Mouse (Mus musculus): ENCODE measurements around the gene Lce1b.
"Not testable (repeated sequence)": the region's sequence is repeated elsewhere in the genome, so short reads cannot be mapped to it uniquely, and the experiment has no call there.

Lce1b gene

DNA sequence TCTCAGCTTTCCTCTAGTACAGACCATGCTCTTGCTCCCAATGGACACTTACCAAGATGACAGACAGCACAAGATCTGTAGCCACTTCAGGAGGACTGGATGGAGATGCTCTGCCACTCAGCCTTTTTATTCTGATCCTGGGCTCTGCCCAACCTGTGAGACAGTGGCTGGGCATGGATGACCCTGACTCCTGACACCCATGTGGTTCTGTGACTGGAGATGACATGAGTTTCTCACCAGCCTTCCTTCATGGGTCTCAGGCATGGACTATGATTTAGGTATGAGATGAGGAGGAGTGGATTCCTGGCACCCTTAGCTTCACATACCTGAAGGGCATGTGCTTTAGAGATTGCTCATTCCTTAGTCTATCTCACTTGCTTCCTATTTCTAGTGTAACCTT, at the start of gene Lce1b:
TSS of gene Lce1b (minus strand) at position 101 of the 400 bp plus-strand sequence.
- no peak for DNase-seq (ENCODE audit: low read depth)

DNA sequence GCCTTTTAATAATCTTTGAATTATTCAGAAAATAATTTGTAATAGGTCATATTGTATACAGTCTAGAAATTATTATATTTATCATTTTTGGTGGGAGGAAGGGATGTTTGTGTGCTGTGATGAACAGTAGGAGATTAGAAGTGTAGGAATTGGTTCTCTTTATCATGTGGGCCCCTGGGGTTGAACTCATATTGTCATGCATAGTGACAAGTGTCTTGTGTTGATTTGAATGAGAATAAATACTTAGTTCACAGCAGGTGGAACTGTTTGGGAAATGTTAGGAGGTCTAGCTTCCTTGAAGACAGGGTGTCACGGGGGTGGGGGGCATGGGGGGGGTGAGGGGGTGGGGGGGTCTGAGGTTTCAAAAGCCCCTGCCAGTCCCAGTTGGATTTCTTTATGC, 37.9 kb upstream of the Lce1b start:
- DNase-seq (ENCODE audit: low read depth), result no peak

DNA sequence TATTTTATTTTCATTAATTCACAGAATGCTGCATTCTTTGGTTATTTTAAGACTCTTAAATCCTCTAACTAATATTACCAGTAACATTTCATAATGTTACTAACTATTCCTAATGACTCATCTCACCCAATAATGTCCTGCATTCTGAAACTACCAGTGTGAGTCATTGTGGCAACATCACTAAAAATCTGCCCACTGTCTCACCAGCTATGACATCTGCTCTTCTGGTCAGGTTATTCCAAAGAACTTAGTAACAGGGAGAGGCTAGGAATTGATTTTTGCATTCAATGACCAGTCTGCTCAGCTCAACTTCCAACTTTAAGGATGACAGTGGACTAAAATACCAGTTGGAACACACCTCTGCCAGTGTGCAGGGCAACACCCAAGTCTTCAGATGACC, 35.0 kb upstream of the Lce1b start:
- DNase-seq (ENCODE audit: low read depth), result no peak

DNA sequence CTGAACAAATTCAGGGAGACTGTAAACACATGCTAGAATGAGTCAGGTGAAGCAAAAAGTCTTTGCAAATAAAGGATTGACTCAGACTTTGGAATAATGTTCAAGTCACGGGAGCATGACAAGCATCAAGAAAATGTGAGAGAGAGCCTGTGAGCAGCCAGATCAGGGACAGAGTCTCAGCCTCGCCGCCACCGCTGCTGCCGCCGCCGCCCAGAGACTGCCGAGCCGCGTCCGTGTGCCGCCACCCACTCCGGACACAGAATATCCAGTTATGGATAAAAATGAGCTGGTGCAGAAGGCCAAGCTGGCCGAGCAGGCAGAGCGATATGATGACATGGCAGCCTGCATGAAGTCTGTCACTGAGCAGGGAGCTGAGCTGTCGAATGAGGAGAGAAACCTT, 32.4 kb upstream of the Lce1b start:
- DNase-seq (ENCODE audit: low read depth), result not testable (repeated sequence)

DNA sequence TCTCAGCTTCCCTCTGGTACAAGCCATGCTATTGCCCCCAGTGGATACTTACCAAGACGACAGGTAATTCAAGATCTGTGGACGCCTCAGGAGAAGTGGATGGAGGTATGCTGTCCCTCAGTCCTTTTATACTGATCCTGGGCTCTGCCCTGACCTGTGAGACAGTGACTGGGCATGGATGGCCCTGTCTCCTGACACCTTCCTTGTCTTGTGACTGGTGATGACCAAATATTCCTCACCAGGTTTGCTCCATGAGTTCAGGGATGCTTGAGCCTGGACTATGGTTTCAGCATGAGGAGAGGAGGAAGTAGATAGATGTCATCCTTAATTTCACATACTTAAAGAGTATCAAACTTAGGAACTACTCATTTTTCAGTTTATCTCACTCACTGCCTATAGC, 30.4 kb upstream of the Lce1b start, which contains the start of gene Lce1d:
TSS of gene Lce1d (minus strand) at position 101 of the 400 bp plus-strand sequence.
- no peak for DNase-seq (ENCODE audit: low read depth)

DNA sequence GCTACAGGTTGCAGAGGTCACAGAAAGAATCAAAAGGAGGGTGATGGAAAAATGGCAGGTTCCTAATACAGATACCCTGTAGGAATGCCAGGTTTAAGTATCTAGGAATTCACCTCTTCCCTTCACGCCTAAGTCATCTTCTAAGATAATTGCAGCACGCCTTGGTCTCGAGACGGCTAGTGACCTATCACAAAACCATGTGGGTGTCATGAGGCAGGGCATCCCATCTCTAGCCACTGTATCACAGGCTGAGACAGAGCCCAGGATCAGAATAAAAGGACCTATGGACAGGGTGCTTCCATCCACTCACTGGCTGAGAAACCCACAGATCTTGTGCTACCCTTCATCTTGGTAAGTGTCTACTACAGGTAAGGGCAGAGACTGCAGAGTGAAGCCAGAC, 22.2 kb upstream of the Lce1b start, which contains the start of gene Lce1c:
TSS of gene Lce1c (plus strand) at position 301 of the 400 bp plus-strand sequence.
- DNase-seq (ENCODE audit: low read depth), result no peak

DNA sequence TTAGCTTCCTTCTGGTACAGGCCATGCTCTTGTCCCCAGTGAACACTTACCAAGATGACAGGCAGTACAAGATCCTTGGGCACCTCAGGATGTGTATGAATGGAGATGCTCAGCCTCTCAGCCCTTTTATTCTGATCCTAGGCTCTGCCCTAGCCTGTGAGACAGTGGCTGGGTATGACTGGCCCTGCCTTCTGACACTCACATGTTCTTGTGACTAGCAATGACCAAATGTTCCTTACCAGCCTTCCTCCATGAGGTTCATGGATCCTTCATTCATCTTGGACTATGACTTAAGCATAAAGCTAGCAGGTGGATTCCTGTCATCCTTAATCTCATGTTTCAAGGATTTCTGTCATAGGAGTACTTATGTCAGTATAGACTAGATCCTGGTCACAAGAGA, 13.5 kb upstream of the Lce1b start, which contains the start of gene Lce1a2:
TSS of gene Lce1a2 (minus strand) at position 101 of the 400 bp plus-strand sequence.
- no peak for DNase-seq (ENCODE audit: low read depth)

DNA sequence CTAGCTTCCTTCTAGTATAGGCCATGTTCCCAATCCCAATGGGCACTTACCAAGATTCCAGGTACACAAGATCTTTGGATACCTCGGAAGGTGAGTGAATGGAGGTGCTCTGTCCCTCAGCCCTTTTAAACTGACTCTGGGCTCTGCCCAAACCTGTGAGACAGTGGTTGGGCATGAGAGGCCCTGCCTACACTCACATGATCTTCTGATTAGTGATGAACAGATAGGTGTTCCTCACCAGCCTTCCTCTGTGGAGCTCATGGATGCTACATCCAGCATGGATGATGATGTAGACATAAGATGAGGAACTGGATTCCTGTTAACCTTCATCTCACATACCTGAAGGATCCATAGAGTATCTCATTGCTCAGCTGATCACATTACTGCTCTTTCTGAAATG, 8.5 kb downstream of the Lce1b start, which contains the start of gene Lce1a1:
TSS of gene Lce1a1 (minus strand) at position 101 of the 400 bp plus-strand sequence.
- no peak for DNase-seq (ENCODE audit: low read depth)

DNA sequence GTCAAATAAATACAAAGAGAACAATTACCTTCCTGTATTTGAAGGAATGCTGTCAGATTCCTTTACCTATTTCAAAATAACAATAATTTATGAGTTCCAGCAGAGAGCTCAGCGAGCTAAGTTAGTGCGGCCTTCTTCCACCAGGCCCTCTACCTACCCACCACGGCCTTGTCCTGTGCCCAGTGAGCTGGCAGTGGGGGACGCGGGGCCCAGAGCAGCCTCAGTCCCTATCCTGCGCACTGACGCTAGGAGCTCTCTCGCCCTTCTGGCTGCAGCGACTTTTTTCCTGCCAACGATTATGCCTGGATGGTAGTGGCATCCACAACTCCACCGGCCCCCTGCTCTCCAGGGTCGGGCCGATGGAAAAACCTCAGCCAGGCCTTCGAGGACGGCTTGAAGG, 16.9 kb downstream of the Lce1b start:
- no peak for DNase-seq (ENCODE audit: low read depth)

DNA sequence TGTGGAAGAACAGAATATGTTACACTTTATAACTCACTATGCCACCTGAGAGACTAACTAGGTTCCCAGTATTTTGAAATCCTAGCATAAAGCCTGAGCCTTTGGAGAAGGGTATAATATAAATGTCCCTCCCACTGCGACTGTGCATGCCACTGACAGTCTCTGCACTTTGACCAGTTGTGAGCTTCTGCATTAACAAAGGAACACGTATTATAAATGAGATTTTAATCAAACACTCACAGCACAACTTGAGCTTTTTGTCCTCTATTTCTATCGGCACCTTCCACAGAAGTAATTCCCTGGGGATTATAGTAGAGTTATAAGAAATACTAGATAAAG, 18.1 kb downstream of the Lce1b start:
- DNase-seq (ENCODE audit: low read depth), result no peak

DNA sequence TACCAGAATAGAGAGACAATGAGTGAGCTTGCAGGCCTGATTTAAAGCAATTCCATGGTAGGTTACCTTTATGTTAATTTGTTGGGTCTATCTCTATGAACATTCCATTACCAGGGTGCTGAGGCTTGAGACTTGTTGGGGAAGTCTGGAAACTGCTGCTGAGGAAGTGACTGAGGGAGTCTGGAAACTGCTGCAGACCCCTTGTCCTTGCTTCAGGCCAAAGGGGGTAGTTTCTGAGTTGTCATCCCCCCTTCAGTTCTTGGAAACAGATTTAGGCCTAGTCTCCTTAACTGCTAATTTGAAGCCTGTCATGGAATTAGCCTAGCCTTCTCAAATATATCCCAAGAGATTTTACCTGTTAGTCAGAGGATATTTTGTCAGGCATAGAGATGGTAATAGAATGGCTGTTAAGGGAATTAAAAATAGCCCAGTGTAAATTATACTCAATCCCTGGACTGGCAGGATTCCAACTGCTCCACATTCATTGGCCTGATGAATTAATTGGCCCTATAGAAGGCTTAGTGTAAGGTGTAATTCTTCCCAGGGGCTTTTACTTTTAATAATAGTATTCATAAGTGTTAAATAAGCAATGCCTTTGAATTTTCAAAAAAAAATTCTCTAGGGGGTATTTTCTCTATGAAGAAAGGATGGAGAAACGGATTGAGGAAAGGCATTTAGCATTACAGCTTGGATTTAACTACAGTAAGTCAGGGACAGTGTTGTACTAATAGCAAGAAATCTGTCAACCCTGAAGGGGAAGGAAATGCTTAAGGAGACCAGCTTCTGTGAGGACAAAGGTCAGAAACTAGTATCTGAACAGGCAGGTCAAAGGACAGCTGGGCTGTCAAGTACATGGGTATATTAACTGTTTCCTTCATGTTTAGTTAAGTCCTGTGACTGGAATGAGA, 18.7 kb downstream of the Lce1b start:
- no peak for DNase-seq (ENCODE audit: low read depth)

DNA sequence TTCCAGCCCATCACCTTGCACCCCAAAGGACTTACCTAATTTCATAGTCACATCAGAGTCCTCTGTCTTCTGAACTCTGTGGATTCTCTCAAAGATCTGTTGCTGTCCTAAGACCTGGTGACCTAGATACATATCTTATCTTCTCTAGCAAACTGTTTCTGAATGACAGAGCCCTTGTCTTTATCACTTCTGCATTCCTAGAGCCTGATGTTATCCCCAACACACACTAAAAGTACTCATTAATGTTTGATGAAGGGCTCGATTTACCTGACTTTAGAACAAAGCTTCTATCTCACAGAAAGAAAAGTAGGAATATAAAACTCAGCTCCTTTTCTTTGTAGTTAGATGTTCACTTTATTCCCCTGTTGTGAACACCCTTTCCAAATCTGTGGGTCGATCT, 35.2 kb downstream of the Lce1b start, which contains the start of gene Lce6a:
TSS of gene Lce6a (minus strand) at position 101 of the 400 bp plus-strand sequence.
- no peak for DNase-seq (ENCODE audit: low read depth)

DNA sequence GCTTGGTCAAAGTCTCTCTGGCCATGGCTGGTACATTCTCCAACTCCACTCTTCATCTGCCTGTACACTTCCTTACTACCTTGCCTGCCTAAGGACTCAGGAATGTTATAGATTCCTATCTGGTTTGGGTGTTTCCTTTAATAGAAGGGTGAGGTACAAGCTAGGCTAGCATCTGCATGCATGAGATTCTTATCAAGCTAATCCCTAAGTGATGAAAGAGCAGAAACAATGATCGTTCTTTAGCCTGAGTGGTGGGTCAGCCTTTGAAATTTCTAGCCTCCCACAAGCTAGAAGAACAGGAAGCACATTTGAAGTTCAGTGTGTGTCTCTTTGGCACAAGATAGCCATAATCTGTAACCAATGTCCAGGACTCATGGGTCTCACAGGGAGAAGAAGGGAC, 46.9 kb downstream of the Lce1b start:
- DNase-seq (ENCODE audit: low read depth), result no peak

DNA sequence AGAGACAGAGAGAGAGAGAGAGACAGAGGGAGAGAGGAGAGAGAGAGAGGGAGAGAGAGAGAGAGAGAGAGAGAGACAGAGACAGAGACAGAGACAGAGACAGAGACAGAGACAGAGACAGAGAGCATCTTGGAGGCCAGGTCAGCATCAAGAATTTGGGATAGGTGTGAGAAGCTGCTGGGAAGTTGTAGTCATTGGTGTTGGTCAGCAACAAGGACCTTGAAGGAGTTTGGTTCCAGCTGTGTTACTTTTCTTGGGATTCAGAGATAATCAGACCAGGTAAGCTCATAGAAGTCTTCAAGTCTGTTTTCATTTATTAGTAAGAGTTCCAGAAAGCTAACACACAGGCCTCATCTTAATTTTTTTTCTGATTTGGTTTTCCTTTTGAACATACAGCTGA, 49.3 kb downstream of the Lce1b start, which contains the start of gene 2210017I01Rik:
TSS of gene 2210017I01Rik (minus strand) at position 101 of the 400 bp plus-strand sequence.
- no peak for DNase-seq (ENCODE audit: low read depth)
